Mouse (Mus musculus): Measurements from ENCODE around the gene Limk1.

DNA sequence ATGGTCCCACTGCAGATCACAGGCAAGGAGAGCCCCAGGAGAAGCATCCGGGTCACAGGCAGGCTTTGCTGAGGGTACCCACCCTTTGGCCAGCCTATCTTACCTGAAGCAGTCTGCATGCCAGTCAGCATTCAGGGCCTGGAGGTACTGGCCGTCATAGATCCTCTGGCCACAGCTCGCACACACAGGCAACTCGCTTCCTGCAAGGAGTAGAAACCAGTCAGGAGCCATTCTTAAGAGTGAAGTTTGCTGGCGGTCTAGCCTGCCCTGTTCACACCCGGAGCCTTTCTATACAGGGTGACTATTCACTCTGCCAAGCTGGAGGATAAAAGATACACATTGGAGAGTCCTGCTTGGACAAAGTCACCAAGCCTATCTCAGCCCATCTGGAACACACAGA is 1.9 kb downstream of the Limk1 start:
- TF ChIP-seq CTCF (IDR thresholded peaks at IDR 0.05; ENCODE audit: control insufficient read depth, insufficient read depth, insufficient read length) = no peak
- no peak for TF ChIP-seq USF1 (IDR thresholded peaks at IDR 0.05; ENCODE audit: low read depth)
- TF ChIP-seq MAX (IDR thresholded peaks at IDR 0.05) = no peak

Measured in C2C12 (cell line).